Mouse (Mus musculus) stomach, postnatal 0 days (tissue): ENCODE results near the gene Rab42. TPM values are rescaled to one million over a fixed set of nuclear protein-coding genes. Genes with fewer than 3 reads are reported as not detected.

Experiments
- ATAC-seq: fragments of 200-750 bp; cut with Nextera tagmentation; 2 replicates; pipeline ENCODE4 v1.8.0; 2017; ENCODE audit not compliant: low FRiP score, low TSS enrichment
- DNase-seq: peaks from one replicate; pipeline ENCODE4 v3.0.0-alpha.2; 2016; ENCODE audit warnings: low spot score
- H3K27ac ChIP-seq: fragments of 300-500 bp; sonication (generic); replicated peaks from 2 replicates; pipeline ENCODE4 v1.5.1; 2014; ENCODE audit warnings: mild to moderate bottlenecking, control low read depth
- H3K27me3 ChIP-seq: fragments of 300-500 bp; sonication (generic); 2 replicates; pipeline ENCODE4 v1.6.1; 2014; ENCODE audit warnings: low read length; ENCODE audit not compliant: control insufficient read depth, insufficient read depth
- H3K36me3 ChIP-seq: fragments of 300-500 bp; sonication (generic); 2 replicates; pipeline ENCODE4 v1.6.1; 2014; ENCODE audit warnings: low read length, mixed read lengths; ENCODE audit not compliant: control insufficient read depth, insufficient read depth
- H3K4me1 ChIP-seq: fragments of 300-500 bp; sonication (generic); replicated peaks from 2 replicates; pipeline ENCODE4 v1.6.1; 2014; ENCODE audit warnings: antibody characterized with exemption; ENCODE audit not compliant: control insufficient read depth, insufficient read depth
- H3K4me2 ChIP-seq: fragments of 300-500 bp; sonication (generic); replicated peaks from 2 replicates; pipeline ENCODE4 v1.6.1; 2014; ENCODE audit warnings: low read depth, mild to moderate bottlenecking, control low read depth, moderate library complexity
- H3K4me3 ChIP-seq: fragments of 300-500 bp; sonication (generic); 2 replicates; pipeline ENCODE4 v1.5.1; 2014; ENCODE audit warnings: low read depth, low read length, control low read depth
- H3K9ac ChIP-seq: fragments of 300-500 bp; sonication (generic); 2 replicates; pipeline ENCODE4 v1.6.1; 2014; ENCODE audit warnings: mild to moderate bottlenecking, low read length, control low read depth, mixed read lengths
- H3K9me3 ChIP-seq: fragments of 300-500 bp; sonication (generic); 2 replicates; pipeline ENCODE4 v1.6.1; 2016; ENCODE audit warnings: low read length; ENCODE audit not compliant: control insufficient read depth
- CTCF ChIP-seq: IDR thresholded peaks from 2 replicates; pipeline ENCODE4 v1.5.1; 2016; ENCODE audit warnings: antibody characterized with exemption, low read depth, mild to moderate bottlenecking, moderate library complexity
- EP300 ChIP-seq: optimal IDR thresholded peaks from 2 replicates; pipeline ENCODE3; 2016; ENCODE audit warnings: antibody characterized with exemption
- WGBS: fragments of 180-500 bp; shearing (Covaris S2); extraction: QIAGEN DNeasy Blood & Tissue Kit; methylation state at CpG from one replicate; pipeline ENCODE4 v1.1.7; 2014; 5-methylcytosine and 5-hydroxymethylcytosine counted together
- polyA plus RNA-seq: library from polyadenylated mRNA; unstranded; fragments of >200 nt; fragmentation: Nextera tagmentation; extraction: Ambion mirVana; gene quantifications from 2 replicates; pipeline ENCODE4 v1.2.1, GENCODE M21; 2015

Rab42 gene
- polyA plus RNA-seq, 1 experiment from 2014 or later, result 2.3 TPM

- 73% methylated on average over 5 of the region's 5 CpGs for WGBS
Observed at GRCm38 (mm10) chr4:132326481-132326880, 23.3 kb upstream of the Rab42 start.

GRCm38 (mm10) chr4:132315711-132316110 lies 12.5 kb upstream of the Rab42 start:
- ATAC-seq (no peak), DNase-seq (no peak)
- Histone ChIP-seq H3K27ac (no peak overlapping the region), H3K27me3 (no peaks in the 10 kb centered on the region), H3K4me1 (no peaks in the 10 kb centered on the region), H3K9me3 (no peaks in the 10 kb centered on the region), H3K4me3 (no peak overlapping the region), H3K36me3 (peaks cover 14% of the 10 kb centered on the region), H3K9ac (no peak overlapping the region), H3K4me2 (no peak overlapping the region)
- TF ChIP-seq CTCF, result no peak
- no peak for TF ChIP-seq EP300
- 83% methylated on average over 8 of the region's 8 CpGs for WGBS

More at GRCm38 (mm10) chr4:132326481-132326880, 23.3 kb upstream of the Rab42 start:
- H3K9ac ChIP-seq, result no peak overlapping the region
- peaks cover 15% of the 10 kb centered on the region for H3K36me3 ChIP-seq
- no peaks in the 10 kb centered on the region for H3K9me3 ChIP-seq
- ATAC-seq (no peak), DNase-seq (no peak)
- no peak overlapping the region for H3K4me3 ChIP-seq
- TF ChIP-seq CTCF (no peak), EP300 (no peak)
- no peak overlapping the region for H3K4me2 ChIP-seq
- no peaks in the 10 kb centered on the region for H3K27me3 ChIP-seq
- H3K4me1 ChIP-seq, result no peaks in the 10 kb centered on the region
- H3K27ac ChIP-seq, result no peak overlapping the region

DNA sequence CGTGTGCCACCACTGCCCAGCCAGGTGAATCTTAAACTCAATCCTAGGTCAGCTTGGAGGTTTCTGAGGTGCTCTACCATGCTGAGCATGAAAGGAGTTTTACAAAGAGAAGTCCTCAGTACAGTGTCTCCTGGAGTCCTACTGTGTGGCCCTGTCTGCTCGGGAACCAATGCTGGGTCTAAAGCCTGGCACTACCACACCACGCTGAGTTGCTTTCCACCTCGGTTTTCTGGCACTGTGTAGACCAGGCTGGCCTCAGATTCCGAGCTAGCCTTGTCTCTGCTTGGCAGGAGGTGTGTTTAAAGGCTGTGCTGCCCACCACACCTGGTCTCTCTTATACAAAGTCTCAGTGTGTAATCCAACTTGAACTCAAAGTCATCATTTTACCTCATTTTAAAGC lies 9.4 kb upstream of the Rab42 start:
- Histone ChIP-seq H3K4me2 (no peak overlapping the region), H3K4me1 (no peaks in the 10 kb centered on the region), H3K27me3 (no peaks in the 10 kb centered on the region), H3K27ac (no peak overlapping the region), H3K4me3 (no peak overlapping the region), H3K9me3 (no peaks in the 10 kb centered on the region), H3K9ac (no peak overlapping the region), H3K36me3 (peaks cover 15% of the 10 kb centered on the region)
- no peak for DNase-seq
- TF ChIP-seq EP300, result no peak
- no peak for TF ChIP-seq CTCF
- WGBS, result 83% methylated on average over 5 of the region's 5 CpGs
- no peak for ATAC-seq

GRCm38 (mm10) chr4:132311801-132312200 lies 8.6 kb upstream of the Rab42 start:
- Histone ChIP-seq H3K27ac (no peak overlapping the region), H3K4me1 (no peaks in the 10 kb centered on the region), H3K4me3 (no peak overlapping the region), H3K36me3 (peaks cover 10% of the 10 kb centered on the region), H3K27me3 (no peaks in the 10 kb centered on the region), H3K9ac (no peak overlapping the region), H3K9me3 (no peaks in the 10 kb centered on the region), H3K4me2 (no peak overlapping the region)
- WGBS, result 54% methylated on average over 3 of the region's 3 CpGs
- no peak for TF ChIP-seq CTCF
- no peak for TF ChIP-seq EP300
- ATAC-seq (no peak), DNase-seq (no peak)

DNA sequence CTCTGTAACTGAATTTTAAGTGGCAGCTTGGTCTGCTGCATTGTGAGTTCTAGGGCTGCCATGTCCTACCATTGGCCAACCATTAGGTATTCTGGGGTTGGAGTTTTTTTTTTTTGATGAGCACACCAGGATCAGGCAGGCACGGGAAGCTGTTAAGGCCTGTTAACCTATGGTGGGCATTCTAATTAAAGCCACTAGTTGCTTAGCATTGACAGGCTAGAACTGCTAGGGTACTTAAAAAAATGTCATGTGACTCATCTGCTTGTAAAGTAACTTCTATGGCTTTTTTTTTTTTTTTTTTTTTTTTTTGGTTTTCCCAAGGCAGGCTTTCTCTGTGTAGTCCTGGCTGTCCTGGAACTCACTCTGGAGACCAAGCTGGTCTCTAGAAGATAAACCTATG lies 8.0 kb upstream of the Rab42 start:
- 55% methylated on average over 1 of the region's 1 CpGs for WGBS

DNA sequence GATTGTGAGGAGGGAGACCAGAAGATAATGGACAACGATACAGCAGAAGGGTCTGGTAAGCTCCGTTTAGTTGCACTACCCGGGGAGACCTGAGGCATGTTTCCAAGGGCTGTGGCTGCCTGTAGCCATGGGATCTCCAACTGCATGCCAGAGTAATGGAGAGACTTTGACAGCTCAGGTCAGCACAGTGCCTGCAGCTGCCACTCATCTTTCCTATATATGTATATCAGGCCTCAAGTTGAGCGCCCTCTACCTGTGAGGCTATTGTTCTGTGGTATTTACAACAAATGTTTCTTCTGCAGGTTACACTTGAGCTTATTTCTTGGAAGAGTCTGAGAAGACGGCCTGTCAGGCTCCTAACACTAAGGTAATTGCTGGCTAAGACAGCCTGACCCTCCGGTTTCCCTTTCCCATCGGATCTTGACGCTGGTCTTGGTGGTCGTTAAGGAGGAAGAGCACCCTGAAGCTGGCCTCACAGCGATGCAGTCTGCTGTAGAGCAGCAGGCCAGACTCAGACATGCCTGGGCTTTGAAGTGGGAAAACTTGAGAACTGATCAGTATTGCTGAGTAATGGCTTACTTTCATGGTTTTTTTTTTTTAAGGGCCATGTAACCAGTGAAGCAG lies 6.8 kb upstream of the Rab42 start:
- H3K4me3 ChIP-seq, result peak overlapping the region; percentile 78
- H3K4me1 ChIP-seq, result no peaks in the 10 kb centered on the region
- H3K9ac ChIP-seq, result peak overlapping the region; percentile 92
- peak overlapping the region; percentile 93; the same call in 1 of the 2 replicates for H3K27ac ChIP-seq
- DNase-seq, result peak; percentile 68
- no peaks in the 10 kb centered on the region for H3K27me3 ChIP-seq
- peak; percentile 46; the same call in 1 of the 2 replicates for ATAC-seq
- peak overlapping the region; percentile 77 for H3K4me2 ChIP-seq
- H3K36me3 ChIP-seq, result peaks cover 6% of the 10 kb centered on the region
- 23% methylated on average over 10 of the region's 10 CpGs for WGBS
- TF ChIP-seq EP300 (no peak), CTCF (peak; percentile 79)
- no peaks in the 10 kb centered on the region for H3K9me3 ChIP-seq

More for the DNA sequence above, 8.0 kb upstream of the Rab42 start:
- TF ChIP-seq CTCF (no peak), EP300 (no peak)
- ATAC-seq (no peak), DNase-seq (no peak)
- H3K4me1 ChIP-seq, result no peaks in the 10 kb centered on the region
- no peak overlapping the region for H3K4me3 ChIP-seq
- H3K9ac ChIP-seq, result no peak overlapping the region
- H3K36me3 ChIP-seq, result peaks cover 6% of the 10 kb centered on the region
- no peak overlapping the region for H3K27ac ChIP-seq
- no peaks in the 10 kb centered on the region for H3K9me3 ChIP-seq
- H3K27me3 ChIP-seq, result no peaks in the 10 kb centered on the region
- H3K4me2 ChIP-seq, result no peak overlapping the region
